Mouse (Mus musculus) induced T-regulatory cell, adult 2 months (primary cell): ENCODE results near the gene Tent5c.
A peak's percentile ranks its signal among the peaks of the same experiment; 100 is the strongest.

Experiments
- DNase-seq: peaks from one replicate; pipeline ENCODE4 v3.0.0-alpha.2; 2012; ENCODE audit warnings: low read depth

Gene Tent5c

GRCm38 (mm10) chr3:100487046-100487445 lies 2.1 kb downstream of the Tent5c start:
- peak; percentile 34 for DNase-seq

GRCm38 (mm10) chr3:100485390-100486132 lies 3.6 kb downstream of the Tent5c start:
- peak; percentile 61 for DNase-seq

- DNase-seq: peak; percentile 56
Measured at GRCm38 (mm10) chr3:100482971-100483610, 6.0 kb downstream of the Tent5c start.

- peak; percentile 84 for DNase-seq
Measured at GRCm38 (mm10) chr3:100482324-100482911, 6.7 kb downstream of the Tent5c start.

- peak; percentile 61 for DNase-seq
Measured at GRCm38 (mm10) chr3:100480251-100481005, 8.7 kb downstream of the Tent5c start.

GRCm38 (mm10) chr3:100474950-100475472 lies 14.1 kb downstream of the Tent5c start:
- DNase-seq: peak; percentile 54

- DNase-seq: no peak
Measured at GRCm38 (mm10) chr3:100474536-100474935, 14.6 kb downstream of the Tent5c start.

GRCm38 (mm10) chr3:100473146-100473545 lies 16.0 kb downstream of the Tent5c start:
- DNase-seq: no peak

GRCm38 (mm10) chr3:100470902-100471301 lies 18.2 kb downstream of the Tent5c start:
- no peak for DNase-seq

GRCm38 (mm10) chr3:100470101-100470500 lies 19.0 kb downstream of the Tent5c start:
- no peak for DNase-seq

- DNase-seq: no peak
Measured at GRCm38 (mm10) chr3:100466551-100466950, 22.6 kb downstream of the Tent5c start.

GRCm38 (mm10) chr3:100464596-100464995 lies 24.5 kb downstream of the Tent5c start:
- DNase-seq: no peak

GRCm38 (mm10) chr3:100463959-100464265 lies 25.2 kb downstream of the Tent5c start:
- no peak for DNase-seq

- DNase-seq: no peak
Measured at GRCm38 (mm10) chr3:100463160-100463958, 25.8 kb downstream of the Tent5c start.

- no peak for DNase-seq
Measured at GRCm38 (mm10) chr3:100462235-100463083, 26.7 kb downstream of the Tent5c start.

GRCm38 (mm10) chr3:100460510-100460909 lies 28.6 kb downstream of the Tent5c start:
- DNase-seq: peak; percentile 38

GRCm38 (mm10) chr3:100443798-100444500 lies 45.2 kb downstream of the Tent5c start:
- DNase-seq: peak; percentile 62

GRCm38 (mm10) chr3:100442499-100442898 lies 46.6 kb downstream of the Tent5c start:
- peak; percentile 72 for DNase-seq

- DNase-seq: peak; percentile 32
Measured at GRCm38 (mm10) chr3:100440754-100441153, 48.4 kb downstream of the Tent5c start.

- no peak for DNase-seq
Measured at GRCm38 (mm10) chr3:100440009-100440408, 49.1 kb downstream of the Tent5c start.
